Mouse (Mus musculus) liver, adult (tissue): ENCODE measurements around the gene E2f8.
A peak's percentile ranks its signal among the peaks of the same experiment; 100 is the strongest.

Source experiments
- GATA4 ChIP-seq: IDR thresholded peaks from 2 replicates; pipeline ENCODE4 v1.6.1; 2014; ENCODE audit warnings: mild to moderate bottlenecking, low read length; ENCODE audit not compliant: insufficient replicate concordance

E2f8 gene

GRCm38 (mm10) chr7:48847820-48848650 lies 33.4 kb downstream of the E2f8 start, which contains the start of gene Csrp3:
Csrp3 (minus strand) TSS chr7:48848033.
- no peak for TF ChIP-seq GATA4

- TF ChIP-seq GATA4, result no peak
These were observed 34.6 kb downstream of the E2f8 start for GRCm38 (mm10) chr7:48846755-48847154.

- TF ChIP-seq GATA4, result no peak
These were observed 36.0 kb downstream of the E2f8 start for GRCm38 (mm10) chr7:48845213-48845973.

GRCm38 (mm10) chr7:48843541-48843940 lies 37.9 kb downstream of the E2f8 start:
- TF ChIP-seq GATA4, result no peak

- TF ChIP-seq GATA4, result peak; percentile 56; the same call in 1 of the 2 replicates
These were observed 39.0 kb downstream of the E2f8 start for GRCm38 (mm10) chr7:48842353-48842752.

- no peak for TF ChIP-seq GATA4
These were observed 39.9 kb downstream of the E2f8 start for GRCm38 (mm10) chr7:48841538-48841937.

- TF ChIP-seq GATA4, result no peak
These were observed 40.9 kb downstream of the E2f8 start for GRCm38 (mm10) chr7:48840545-48840944.

GRCm38 (mm10) chr7:48838434-48838833 lies 43.0 kb downstream of the E2f8 start:
- no peak for TF ChIP-seq GATA4

GRCm38 (mm10) chr7:48836949-48837348 lies 44.4 kb downstream of the E2f8 start:
- no peak for TF ChIP-seq GATA4

GRCm38 (mm10) chr7:48834989-48835626 lies 46.3 kb downstream of the E2f8 start:
- no peak for TF ChIP-seq GATA4

- TF ChIP-seq GATA4, result no peak
These were observed 46.9 kb downstream of the E2f8 start for GRCm38 (mm10) chr7:48834371-48834970.

- no peak for TF ChIP-seq GATA4
These were observed 48.7 kb downstream of the E2f8 start for GRCm38 (mm10) chr7:48832735-48833134.

GRCm38 (mm10) chr7:48830395-48830794 lies 51.0 kb downstream of the E2f8 start:
- TF ChIP-seq GATA4, result no peak

GRCm38 (mm10) chr7:48829177-48829910 lies 52.1 kb downstream of the E2f8 start:
- TF ChIP-seq GATA4, result no peak
